Mouse (Mus musculus): ENCODE measurements at regions not wholly inside any gene's neighbourhood (a gene's known extent, or its start where the extent isn't known, plus 50 kb on each side); places are given as distances from the start of the nearest gene placed in this dataset.
A peak's percentile ranks its signal among the peaks of the same experiment; 100 is the strongest.

DNA sequence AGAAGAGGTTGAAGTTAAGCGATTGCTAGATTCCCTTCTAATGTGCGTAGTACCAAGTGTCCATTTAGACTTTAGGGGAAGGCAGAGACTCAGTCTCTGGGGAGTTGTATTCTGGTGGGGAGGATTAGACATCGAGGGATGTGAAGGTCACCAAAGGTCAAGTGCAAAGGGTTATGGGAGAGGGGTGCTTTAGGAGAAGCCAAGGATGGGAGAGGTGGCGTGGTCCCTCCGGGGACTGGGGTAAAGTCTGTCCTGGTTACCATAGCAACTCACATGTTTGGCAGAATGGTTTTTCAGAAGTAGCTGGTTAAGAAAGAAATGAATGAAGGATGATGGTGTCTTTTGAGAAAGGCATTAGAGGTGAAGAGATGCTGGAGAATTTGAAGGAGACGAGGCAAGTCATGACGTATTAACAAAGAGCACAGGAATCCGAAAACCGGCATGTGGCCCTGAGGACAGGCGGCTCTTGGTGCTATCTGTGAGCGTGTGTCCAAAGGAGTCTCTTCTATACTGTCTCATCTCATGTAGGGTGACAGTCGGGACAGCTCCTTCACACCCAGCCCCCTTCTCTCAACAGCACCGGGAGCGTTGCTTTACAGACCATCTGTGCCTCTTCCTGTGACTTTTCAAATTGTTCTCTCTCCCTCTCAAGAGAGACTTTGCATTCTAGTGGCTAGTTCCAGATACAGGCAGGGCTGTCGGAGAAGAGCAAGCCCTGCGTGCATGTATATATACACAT, 125.6 kb upstream of the Aldh1b1 start:
- WGBS = 64% methylated on average over 16 of the region's 16 CpGs
- Histone ChIP-seq H3K27ac (replicated peaks; ENCODE audit: low read depth, low read length) (no peak overlapping the region), H3K36me3 (ENCODE audit: control insufficient read depth, insufficient read depth, low read length) (no peaks in the 10 kb centered on the region), H3K9ac (ENCODE audit: low read length) (no peak overlapping the region), H3K4me2 (ENCODE audit: low read depth, severe bottlenecking) (no peak overlapping the region), H3K4me1 (ENCODE audit: control insufficient read depth, insufficient read depth, low read length) (no peaks in the 10 kb centered on the region), H3K27me3 (ENCODE audit: control insufficient read depth, insufficient read depth, low read length) (no peaks in the 10 kb centered on the region), H3K9me3 (ENCODE audit: control insufficient read depth, low read length) (no peaks in the 10 kb centered on the region), H3K4me3 (ENCODE audit: low read depth, low read length) (no peak overlapping the region)
- no peak for DNase-seq (ENCODE audit: low spot score)
- ATAC-seq (ENCODE audit: insufficient number of reproducible peaks, low FRiP score, low TSS enrichment, low read depth) = no peak

DNA sequence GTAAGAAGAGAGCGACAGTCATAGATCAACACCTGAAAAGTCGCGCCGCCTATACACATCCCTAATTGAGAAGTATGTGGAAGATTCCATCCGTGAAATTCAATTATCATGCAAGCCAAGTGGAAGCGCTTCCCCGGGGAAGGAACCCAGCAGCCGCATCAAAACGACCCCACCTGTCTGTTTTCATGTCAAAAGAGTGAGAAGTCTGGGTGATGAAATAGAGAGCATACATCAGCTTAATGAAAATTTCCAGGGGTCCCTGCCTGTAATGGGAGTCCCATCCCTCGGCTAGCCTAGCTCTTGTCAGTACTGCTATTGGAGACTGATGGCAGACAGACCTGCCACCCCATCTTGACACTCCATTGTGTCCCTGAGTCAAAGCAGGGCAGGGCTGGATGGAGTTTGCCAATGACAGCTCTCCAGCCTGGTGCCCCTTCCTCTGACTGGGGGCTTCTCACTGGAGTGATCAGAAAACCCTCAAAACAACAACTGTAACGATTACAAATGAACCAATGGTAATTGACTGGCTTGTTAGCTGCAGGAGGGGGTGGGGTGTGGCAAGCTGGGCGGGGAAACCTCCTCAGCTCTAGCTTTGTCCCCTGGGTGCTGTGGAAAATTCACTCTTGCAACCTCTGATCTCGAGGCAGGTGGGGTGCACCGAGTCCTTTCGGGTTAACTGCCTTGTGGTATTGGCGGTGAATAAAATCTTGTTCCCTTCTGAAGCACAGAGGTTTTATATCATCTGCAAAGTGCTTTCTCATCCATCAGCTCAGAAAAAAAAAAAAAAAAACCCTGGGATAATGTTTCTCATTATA, 126.4 kb upstream of the Aldh1b1 start:
- Histone ChIP-seq H3K4me2 (ENCODE audit: low read depth, severe bottlenecking) (no peak overlapping the region), H3K9me3 (ENCODE audit: control insufficient read depth, low read length) (no peaks in the 10 kb centered on the region), H3K27me3 (ENCODE audit: control insufficient read depth, insufficient read depth, low read length) (no peaks in the 10 kb centered on the region), H3K9ac (ENCODE audit: low read length) (no peak overlapping the region), H3K36me3 (ENCODE audit: control insufficient read depth, insufficient read depth, low read length) (no peaks in the 10 kb centered on the region), H3K4me3 (ENCODE audit: low read depth, low read length) (no peak overlapping the region), H3K4me1 (ENCODE audit: control insufficient read depth, insufficient read depth, low read length) (no peaks in the 10 kb centered on the region), H3K27ac (replicated peaks; ENCODE audit: low read depth, low read length) (no peak overlapping the region)
- WGBS = 53% methylated on average over 16 of the region's 16 CpGs
- no peak for ATAC-seq (ENCODE audit: insufficient number of reproducible peaks, low FRiP score, low TSS enrichment, low read depth)
- no peak for DNase-seq (ENCODE audit: low spot score)

DNA sequence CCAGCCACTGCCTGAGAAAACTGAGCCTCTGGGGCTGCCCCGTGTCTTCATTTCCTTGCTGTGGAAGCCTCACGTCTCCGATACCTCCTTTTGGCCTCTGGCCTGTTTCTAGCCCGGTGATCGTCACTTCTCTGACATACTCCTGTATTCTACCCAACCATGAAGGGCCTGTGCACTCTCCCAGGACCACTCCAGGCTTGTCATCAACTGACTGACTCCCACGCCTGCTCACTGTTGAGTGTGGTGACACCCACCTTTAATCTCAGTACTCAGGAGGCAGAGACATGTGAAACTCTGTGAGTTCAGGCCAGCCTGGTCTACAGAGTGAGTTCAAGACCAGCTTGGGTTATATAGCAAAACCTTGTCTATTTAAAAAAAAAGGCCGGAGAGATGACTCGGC, 132.1 kb upstream of the Shb start:
- H3K4me1 ChIP-seq (ENCODE audit: control insufficient read depth, insufficient read depth, low read length) = no peaks in the 10 kb centered on the region
- no peaks in the 10 kb centered on the region for H3K27me3 ChIP-seq (ENCODE audit: control insufficient read depth, insufficient read depth, low read length)
- H3K36me3 ChIP-seq (ENCODE audit: control insufficient read depth, insufficient read depth, low read length) = no peaks in the 10 kb centered on the region
- H3K27ac ChIP-seq (replicated peaks; ENCODE audit: low read depth, low read length) = no peak overlapping the region
- ATAC-seq (ENCODE audit: insufficient number of reproducible peaks, low FRiP score, low TSS enrichment, low read depth) (no peak), DNase-seq (ENCODE audit: low spot score) (no peak)
- no peak overlapping the region for H3K9ac ChIP-seq (ENCODE audit: low read length)
- WGBS = 83% methylated on average over 8 of the region's 8 CpGs
- H3K9me3 ChIP-seq (ENCODE audit: control insufficient read depth, low read length) = no peaks in the 10 kb centered on the region
- H3K4me2 ChIP-seq (ENCODE audit: low read depth, severe bottlenecking) = no peak overlapping the region
- H3K4me3 ChIP-seq (ENCODE audit: low read depth, low read length) = no peak overlapping the region

DNA sequence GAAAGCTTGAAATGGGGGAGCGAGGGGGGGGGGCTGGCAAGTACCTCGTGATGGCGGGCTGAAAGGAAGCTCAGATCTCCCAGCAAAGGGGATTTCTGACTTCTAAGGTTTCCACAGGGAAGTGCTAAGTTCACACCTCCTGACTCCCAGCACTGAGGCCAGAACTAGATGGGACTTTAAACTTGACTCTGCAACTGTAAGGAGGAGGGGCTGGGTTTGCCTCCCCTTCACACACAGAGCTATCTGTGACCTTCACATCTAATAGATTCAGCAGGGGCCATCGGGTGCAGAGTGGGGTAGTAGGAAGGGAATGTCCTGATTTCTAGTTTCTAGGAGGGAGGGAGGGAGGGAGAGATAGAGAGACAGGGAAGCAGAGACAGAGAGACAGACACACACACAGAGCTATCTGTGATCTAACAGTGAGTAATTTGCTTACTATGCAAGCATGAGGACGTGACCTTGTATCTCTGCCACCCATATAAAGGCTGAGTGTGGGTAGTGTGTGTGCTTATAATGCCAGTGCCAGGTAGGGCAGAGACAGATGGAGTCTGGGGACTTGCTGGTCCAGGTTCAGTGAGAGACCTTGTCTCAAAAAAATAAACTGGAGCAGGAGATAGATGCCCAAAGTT, 125.2 kb upstream of the Shb start:
- no peaks in the 10 kb centered on the region for H3K27me3 ChIP-seq (ENCODE audit: control insufficient read depth, insufficient read depth, low read length)
- H3K36me3 ChIP-seq (ENCODE audit: control insufficient read depth, insufficient read depth, low read length) = no peaks in the 10 kb centered on the region
- no peak for DNase-seq (ENCODE audit: low spot score)
- ATAC-seq (ENCODE audit: insufficient number of reproducible peaks, low FRiP score, low TSS enrichment, low read depth) = no peak
- H3K4me3 ChIP-seq (ENCODE audit: low read depth, low read length) = no peak overlapping the region
- no peak overlapping the region for H3K9ac ChIP-seq (ENCODE audit: low read length)
- H3K9me3 ChIP-seq (ENCODE audit: control insufficient read depth, low read length) = no peaks in the 10 kb centered on the region
- H3K4me1 ChIP-seq (ENCODE audit: control insufficient read depth, insufficient read depth, low read length) = peaks cover 8% of the 10 kb centered on the region
- H3K27ac ChIP-seq (replicated peaks; ENCODE audit: low read depth, low read length) = no peak overlapping the region
- no peak overlapping the region for H3K4me2 ChIP-seq (ENCODE audit: low read depth, severe bottlenecking)
- WGBS = 16% methylated on average over 5 of the region's 5 CpGs

DNA sequence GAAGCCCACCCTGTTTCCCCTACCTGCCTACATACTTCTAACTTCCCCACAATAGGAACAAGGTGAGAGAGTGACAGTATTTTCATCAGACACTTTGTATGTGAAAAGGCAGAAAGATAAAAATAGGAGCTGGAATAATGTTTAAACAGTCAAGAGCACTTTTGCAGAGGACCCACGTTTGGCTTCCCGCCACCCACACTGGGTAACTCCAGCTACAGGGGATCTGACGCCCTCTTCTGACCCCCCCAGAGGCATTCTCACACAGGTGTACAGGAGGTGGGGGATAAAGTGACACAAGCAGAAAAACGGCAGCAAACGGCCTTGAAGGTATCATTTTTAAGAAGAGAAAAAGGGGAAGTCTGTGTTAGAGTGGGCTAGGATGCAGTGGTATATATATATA, 123.5 kb upstream of the Shb start:
- Histone ChIP-seq H3K4me1 (ENCODE audit: control insufficient read depth, insufficient read depth, low read length) (peaks cover 8% of the 10 kb centered on the region), H3K9me3 (ENCODE audit: control insufficient read depth, low read length) (no peaks in the 10 kb centered on the region), H3K4me3 (ENCODE audit: low read depth, low read length) (no peak overlapping the region), H3K27me3 (ENCODE audit: control insufficient read depth, insufficient read depth, low read length) (no peaks in the 10 kb centered on the region), H3K9ac (ENCODE audit: low read length) (no peak overlapping the region), H3K36me3 (ENCODE audit: control insufficient read depth, insufficient read depth, low read length) (no peaks in the 10 kb centered on the region), H3K27ac (replicated peaks; ENCODE audit: low read depth, low read length) (no peak overlapping the region), H3K4me2 (ENCODE audit: low read depth, severe bottlenecking) (no peak overlapping the region)
- no peak for ATAC-seq (ENCODE audit: insufficient number of reproducible peaks, low FRiP score, low TSS enrichment, low read depth)
- no peak for DNase-seq (ENCODE audit: low spot score)
- WGBS = 58% methylated on average over 5 of the region's 5 CpGs

DNA sequence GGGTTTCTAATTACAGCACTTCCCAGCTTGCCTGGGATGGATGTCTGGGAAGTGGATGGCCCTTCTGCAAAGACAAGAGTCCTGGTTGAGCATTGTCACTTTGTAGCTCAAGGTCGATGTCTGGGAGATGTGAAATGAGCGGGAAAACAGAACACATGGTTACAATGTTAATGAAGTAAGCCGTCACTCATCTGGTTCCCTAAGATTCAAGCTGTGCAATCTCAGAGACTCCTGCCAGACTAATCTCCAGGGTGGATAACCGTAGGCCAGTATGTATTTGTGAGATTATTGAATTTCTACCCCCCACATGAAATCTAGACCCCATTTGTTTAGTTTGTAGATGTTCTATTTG, 122.5 kb upstream of the Shb start:
- Histone ChIP-seq H3K27ac (replicated peaks; ENCODE audit: low read depth, low read length) (no peak overlapping the region), H3K9me3 (ENCODE audit: control insufficient read depth, low read length) (no peaks in the 10 kb centered on the region), H3K27me3 (ENCODE audit: control insufficient read depth, insufficient read depth, low read length) (no peaks in the 10 kb centered on the region), H3K4me3 (ENCODE audit: low read depth, low read length) (no peak overlapping the region; the same call in 1 of the 2 replicates), H3K9ac (ENCODE audit: low read length) (no peak overlapping the region), H3K36me3 (ENCODE audit: control insufficient read depth, insufficient read depth, low read length) (no peaks in the 10 kb centered on the region), H3K4me2 (ENCODE audit: low read depth, severe bottlenecking) (peak overlapping the region; percentile 7; the same call in 1 of the 2 replicates), H3K4me1 (ENCODE audit: control insufficient read depth, insufficient read depth, low read length) (peaks cover 8% of the 10 kb centered on the region)
- DNase-seq (ENCODE audit: low spot score) (no peak), ATAC-seq (ENCODE audit: insufficient number of reproducible peaks, low FRiP score, low TSS enrichment, low read depth) (no peak)
- WGBS = 11% methylated on average over 4 of the region's 4 CpGs

DNA sequence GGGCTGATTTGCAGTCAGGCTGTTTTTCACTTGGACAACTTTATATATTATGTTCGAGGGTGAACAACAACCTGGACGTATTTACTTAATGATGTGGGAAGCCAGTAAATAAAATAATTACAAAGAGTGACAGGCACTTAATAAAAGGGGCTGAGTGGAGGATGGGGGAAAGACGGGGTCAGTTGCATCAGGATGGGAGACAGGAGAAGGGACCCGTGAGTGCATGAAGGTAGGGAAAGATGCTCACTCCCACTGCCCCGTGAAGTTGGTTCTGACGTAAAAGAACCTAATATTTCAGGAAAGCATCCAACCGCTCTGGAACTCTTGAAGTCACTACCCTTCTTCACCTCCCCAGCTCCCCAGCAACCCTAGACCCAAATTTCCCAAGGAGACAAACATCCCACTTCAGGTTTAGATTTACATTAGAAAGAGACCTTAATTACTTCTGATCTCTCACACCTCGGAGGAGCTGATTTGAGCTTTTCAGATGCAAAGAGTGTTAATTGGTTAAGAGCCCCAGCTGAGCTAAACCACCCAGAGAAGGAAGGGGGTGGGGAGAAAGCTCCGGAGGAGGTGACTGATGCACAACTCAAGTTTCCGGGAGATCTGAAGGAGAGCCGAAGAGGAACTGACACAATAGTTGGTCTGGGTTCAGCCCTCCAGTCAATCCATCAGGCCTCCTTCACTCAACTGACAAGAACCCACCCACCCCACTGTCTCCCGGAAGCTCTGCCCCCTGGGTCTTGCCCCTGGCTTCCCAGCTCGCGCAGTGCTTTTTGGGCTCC, 121.9 kb upstream of the Shb start:
- Histone ChIP-seq H3K4me3 (ENCODE audit: low read depth, low read length) (no peak overlapping the region; the same call in 1 of the 2 replicates), H3K4me2 (ENCODE audit: low read depth, severe bottlenecking) (peak overlapping the region; percentile 7), H3K27ac (replicated peaks; ENCODE audit: low read depth, low read length) (no peak overlapping the region), H3K9me3 (ENCODE audit: control insufficient read depth, low read length) (no peaks in the 10 kb centered on the region), H3K9ac (ENCODE audit: low read length) (no peak overlapping the region), H3K27me3 (ENCODE audit: control insufficient read depth, insufficient read depth, low read length) (no peaks in the 10 kb centered on the region), H3K4me1 (ENCODE audit: control insufficient read depth, insufficient read depth, low read length) (peaks cover 8% of the 10 kb centered on the region), H3K36me3 (ENCODE audit: control insufficient read depth, insufficient read depth, low read length) (no peaks in the 10 kb centered on the region)
- DNase-seq (ENCODE audit: low spot score) (peak; percentile 58), ATAC-seq (ENCODE audit: insufficient number of reproducible peaks, low FRiP score, low TSS enrichment, low read depth) (no peak)
- 2% methylated on average over 14 of the region's 14 CpGs for WGBS

All from limb, embryonic 11.5 days (tissue).